Mouse (Mus musculus) left cerebral cortex, postnatal 25 days (tissue): ENCODE measurements at regions not wholly inside any gene's neighbourhood (a gene's known extent, or its start where the extent isn't known, plus 50 kb on each side); places are given as distances from the start of the nearest gene placed in this dataset.

Source experiments
- DNase-seq, 2 experiments: peaks; one replicate each; pipeline ENCODE4 v3.0.0; 2022; ENCODE audit warnings: low spot score in 2 of 2, mixed read lengths in 1 of 2
- intact Hi-C: fragments of 180-260 bp; cut with DNase I; formaldehyde crosslinking; loops from one replicate; pipeline ENCODE4 v1.15.1; 2025

GRCm38 (mm10) chr3:54592064-54592463 lies 100.5 kb upstream of the Supt20 start:
- intact Hi-C loops = no loop called here
- DNase-seq = no peak

GRCm38 (mm10) chr3:54592655-54593428 lies 99.8 kb upstream of the Supt20 start:
- DNase-seq = no peak
- intact Hi-C loops = no loop called here

- no peak for DNase-seq
- intact Hi-C loops = no loop called here
Measured at GRCm38 (mm10) chr3:54595193-54595592, 97.4 kb upstream of the Supt20 start.

- no peak for DNase-seq
- intact Hi-C loops = no loop called here
Measured at GRCm38 (mm10) chr3:54597326-54598274, 95.0 kb upstream of the Supt20 start.

- no peak for DNase-seq
- intact Hi-C loops = no loop called here
Measured at GRCm38 (mm10) chr3:54598296-54598695, 94.3 kb upstream of the Supt20 start.

- intact Hi-C loops = no loop called here
- DNase-seq = no peak
Measured at GRCm38 (mm10) chr3:54604705-54605379, 87.8 kb upstream of the Supt20 start.

GRCm38 (mm10) chr3:54611431-54611990 lies 81.1 kb upstream of the Supt20 start:
- no peak for DNase-seq
- intact Hi-C loops = no loop called here

- intact Hi-C loops = no loop called here
- no peak for DNase-seq
Measured at GRCm38 (mm10) chr3:54613845-54614244, 78.8 kb upstream of the Supt20 start.

GRCm38 (mm10) chr3:54617298-54617697 lies 75.3 kb upstream of the Supt20 start:
- intact Hi-C loops = no loop called here
- no peak for DNase-seq

GRCm38 (mm10) chr3:54618286-54618685 lies 74.3 kb upstream of the Supt20 start:
- intact Hi-C loops = no loop called here
- DNase-seq = no peak

- DNase-seq = no peak
- intact Hi-C loops = no loop called here
Measured at GRCm38 (mm10) chr3:54630254-54630653, 62.4 kb upstream of the Supt20 start.

GRCm38 (mm10) chr3:54632731-54633130 lies 59.9 kb upstream of the Supt20 start:
- DNase-seq = no peak
- intact Hi-C loops = no loop called here

GRCm38 (mm10) chr3:54633446-54633845 lies 59.2 kb upstream of the Supt20 start:
- intact Hi-C loops = no loop called here

GRCm38 (mm10) chr3:54634456-54634855 lies 58.2 kb upstream of the Supt20 start:
- no peak for DNase-seq
- intact Hi-C loops = no loop called here

More at GRCm38 (mm10) chr3:54633446-54633845, 59.2 kb upstream of the Supt20 start:
- no peak for DNase-seq
